Mouse (Mus musculus) intestine, embryonic 14.5 days (tissue): ENCODE data around the gene Cd247. TPM values are rescaled to one million over a fixed set of nuclear protein-coding genes. Genes with fewer than 3 reads are reported as not detected.
A peak's percentile ranks its signal among the peaks of the same experiment; 100 is the strongest.

Source experiments
- ATAC-seq: fragments of 200-750 bp; cut with Nextera tagmentation; replicated peaks from 2 replicates; pipeline ENCODE4 v1.8.0; 2017; ENCODE audit warnings: low read depth, moderate number of reproducible peaks, moderate TSS enrichment, moderate library complexity; ENCODE audit not compliant: low FRiP score, low TSS enrichment
- DNase-seq: peaks from one replicate; pipeline ENCODE4 v3.0.0-alpha.2; 2018; ENCODE audit warnings: low spot score
- H3K27ac ChIP-seq: fragments of 300-500 bp; sonication (generic); 2 replicates; pipeline ENCODE4 v1.5.1; 2014; ENCODE audit warnings: low read depth, mild to moderate bottlenecking, control low read depth
- H3K27me3 ChIP-seq: fragments of 300-500 bp; sonication (generic); replicated peaks from 2 replicates; pipeline ENCODE4 v1.6.1; 2014; ENCODE audit warnings: low read length, control low read depth; ENCODE audit not compliant: control insufficient read depth, insufficient read depth
- H3K36me3 ChIP-seq: fragments of 300-500 bp; sonication (generic); 2 replicates; pipeline ENCODE4 v1.6.1; 2014; ENCODE audit warnings: low read length, control low read depth; ENCODE audit not compliant: control insufficient read depth, insufficient read depth
- H3K4me1 ChIP-seq: fragments of 300-500 bp; sonication (generic); replicated peaks from 2 replicates; pipeline ENCODE4 v1.6.1; 2014; ENCODE audit warnings: low read length, control low read depth, mixed read lengths; ENCODE audit not compliant: control insufficient read depth, insufficient read depth
- H3K4me2 ChIP-seq: fragments of 300-500 bp; sonication (generic); 2 replicates; pipeline ENCODE4 v1.6.1; 2014; ENCODE audit warnings: low read length
- H3K4me3 ChIP-seq: fragments of 300-500 bp; sonication (generic); 2 replicates; pipeline ENCODE4 v1.5.1; 2014; ENCODE audit warnings: low read depth, low read length, control low read depth, mixed read lengths
- H3K9ac ChIP-seq: fragments of 300-500 bp; sonication (generic); 2 replicates; pipeline ENCODE4 v1.6.1; 2014; ENCODE audit warnings: mild to moderate bottlenecking, low read length
- H3K9me3 ChIP-seq: fragments of 300-500 bp; sonication (generic); 2 replicates; pipeline ENCODE4 v1.6.1; 2016; ENCODE audit warnings: low read length, control low read depth; ENCODE audit not compliant: control insufficient read depth
- WGBS: fragments of 180-500 bp; shearing (Covaris S2); extraction: QIAGEN DNeasy Blood & Tissue Kit; methylation state at CpG from one replicate; pipeline ENCODE4 v1.1.7; 2014; 5-methylcytosine and 5-hydroxymethylcytosine counted together
- polyA plus RNA-seq: library from polyadenylated mRNA; unstranded; fragments of >200 nt; fragmentation: Nextera tagmentation; extraction: Ambion mirVana; gene quantifications from 2 replicates; pipeline ENCODE4 v1.2.1, GENCODE M21; 2014

Cd247 gene
- polyA plus RNA-seq, 1 experiment from 2014 or later = 0.81 TPM

GRCm38 (mm10) chr1:165837546-165837945 is 49.1 kb downstream of the Cd247 start:
- 27% methylated on average over 8 of the region's 8 CpGs for WGBS
- Histone ChIP-seq H3K27ac (no peak overlapping the region), H3K4me1 (peaks cover 38% of the 10 kb centered on the region)

GRCm38 (mm10) chr1:165839201-165839600 is 50.7 kb downstream of the Cd247 start:
- WGBS = 76% methylated on average over 4 of the region's 4 CpGs
- Histone ChIP-seq H3K9me3 (no peaks in the 10 kb centered on the region), H3K4me3 (no peak overlapping the region), H3K27ac (no peak overlapping the region), H3K36me3 (no peaks in the 10 kb centered on the region), H3K4me2 (no peak overlapping the region), H3K27me3 (peaks cover 47% of the 10 kb centered on the region), H3K4me1 (peaks cover 29% of the 10 kb centered on the region), H3K9ac (no peak overlapping the region)
- no peak for DNase-seq
- ATAC-seq = no peak

More at GRCm38 (mm10) chr1:165837546-165837945, 49.1 kb downstream of the Cd247 start:
- H3K9me3 ChIP-seq = no peaks in the 10 kb centered on the region
- H3K9ac ChIP-seq = no peak overlapping the region
- H3K4me2 ChIP-seq = no peak overlapping the region
- DNase-seq = no peak
- H3K27me3 ChIP-seq = peaks cover 30% of the 10 kb centered on the region
- no peak for ATAC-seq
- no peaks in the 10 kb centered on the region for H3K36me3 ChIP-seq
- H3K4me3 ChIP-seq = no peak overlapping the region

GRCm38 (mm10) chr1:165840548-165841230 is 52.2 kb downstream of the Cd247 start:
- ATAC-seq = no peak
- peak; percentile 69 for DNase-seq
- no peaks in the 10 kb centered on the region for H3K9me3 ChIP-seq
- H3K36me3 ChIP-seq = no peaks in the 10 kb centered on the region
- no peak overlapping the region for H3K27ac ChIP-seq
- WGBS = 14% methylated on average over 31 of the region's 31 CpGs
- H3K27me3 ChIP-seq = peaks cover 61% of the 10 kb centered on the region
- 0 out of 2 replicates have a peak overlapping the region, but pooled peaks have one; percentile 8 for H3K9ac ChIP-seq
- peak overlapping the region; percentile 31 for H3K4me3 ChIP-seq
- peaks cover 24% of the 10 kb centered on the region for H3K4me1 ChIP-seq
- peak overlapping the region; percentile 54 for H3K4me2 ChIP-seq

GRCm38 (mm10) chr1:165842170-165842569 is 53.7 kb downstream of the Cd247 start:
- 83% methylated on average over 7 of the region's 7 CpGs for WGBS
- no peaks in the 10 kb centered on the region for H3K36me3 ChIP-seq
- peaks cover 12% of the 10 kb centered on the region for H3K4me1 ChIP-seq
- H3K4me3 ChIP-seq = no peak overlapping the region
- H3K9me3 ChIP-seq = no peaks in the 10 kb centered on the region
- DNase-seq (no peak), ATAC-seq (no peak)
- no peak overlapping the region for H3K4me2 ChIP-seq
- no peak overlapping the region for H3K27ac ChIP-seq
- no peak overlapping the region for H3K9ac ChIP-seq
- H3K27me3 ChIP-seq = peaks cover 70% of the 10 kb centered on the region

- H3K27ac ChIP-seq = no peak overlapping the region
- no peaks in the 10 kb centered on the region for H3K9me3 ChIP-seq
- peaks cover 6% of the 10 kb centered on the region; the same call in 1 of the 2 replicates for H3K4me1 ChIP-seq
- peaks cover 70% of the 10 kb centered on the region for H3K27me3 ChIP-seq
- no peaks in the 10 kb centered on the region for H3K36me3 ChIP-seq
- WGBS = 74% methylated on average over 3 of the region's 3 CpGs
- no peak overlapping the region for H3K4me3 ChIP-seq
- no peak overlapping the region for H3K4me2 ChIP-seq
- H3K9ac ChIP-seq = no peak overlapping the region
- DNase-seq (no peak), ATAC-seq (no peak)
Observed at GRCm38 (mm10) chr1:165843586-165843985, 55.1 kb downstream of the Cd247 start.

GRCm38 (mm10) chr1:165844466-165844951 is 56.0 kb downstream of the Cd247 start:
- Histone ChIP-seq H3K9me3 (no peaks in the 10 kb centered on the region), H3K27ac (no peak overlapping the region), H3K9ac (peak overlapping the region; percentile 36; the same call in 1 of the 2 replicates), H3K4me3 (peak overlapping the region; percentile 43), H3K27me3 (peaks cover 63% of the 10 kb centered on the region), H3K36me3 (no peaks in the 10 kb centered on the region), H3K4me1 (peaks cover 13% of the 10 kb centered on the region; the same call in 1 of the 2 replicates), H3K4me2 (peak overlapping the region; percentile 93)
- 2% methylated on average over 18 of the region's 20 CpGs for WGBS
- no peak for DNase-seq
- ATAC-seq = peak; percentile 37

GRCm38 (mm10) chr1:165844956-165845355 is 56.5 kb downstream of the Cd247 start:
- peak overlapping the region; percentile 36; the same call in 1 of the 2 replicates for H3K9ac ChIP-seq
- H3K27ac ChIP-seq = no peak overlapping the region
- H3K4me1 ChIP-seq = peaks cover 13% of the 10 kb centered on the region; the same call in 1 of the 2 replicates
- H3K9me3 ChIP-seq = no peaks in the 10 kb centered on the region
- 2% methylated on average over 23 of the region's 26 CpGs for WGBS
- peak overlapping the region; percentile 43 for H3K4me3 ChIP-seq
- peak overlapping the region; percentile 93 for H3K4me2 ChIP-seq
- H3K27me3 ChIP-seq = peaks cover 59% of the 10 kb centered on the region
- H3K36me3 ChIP-seq = no peaks in the 10 kb centered on the region
- no peak for DNase-seq
- ATAC-seq = peak; percentile 40; the same call in 1 of the 2 replicates

GRCm38 (mm10) chr1:165845366-165845765 is 56.9 kb downstream of the Cd247 start:
- H3K4me2 ChIP-seq = peak overlapping the region; percentile 93
- WGBS = 7% methylated on average over 14 of the region's 14 CpGs
- H3K4me1 ChIP-seq = peaks cover 16% of the 10 kb centered on the region; the same call in 1 of the 2 replicates
- H3K9me3 ChIP-seq = no peaks in the 10 kb centered on the region
- H3K4me3 ChIP-seq = peak overlapping the region; percentile 43
- peak overlapping the region; percentile 36; the same call in 1 of the 2 replicates for H3K9ac ChIP-seq
- DNase-seq = no peak
- H3K27me3 ChIP-seq = peaks cover 56% of the 10 kb centered on the region
- no peaks in the 10 kb centered on the region for H3K36me3 ChIP-seq
- no peak for ATAC-seq
- H3K27ac ChIP-seq = no peak overlapping the region
